Mouse (Mus musculus) MEL (cell line): ENCODE measurements at regions not wholly inside any gene's neighbourhood (a gene's known extent, or its start where the extent isn't known, plus 50 kb on each side); places are given as distances from the start of the nearest gene placed in this dataset.

Source experiments
- DNase-seq: peaks from one replicate; pipeline ENCODE4 v3.0.0; 2011; ENCODE audit warnings: low read depth, low spot score
- H3K27ac ChIP-seq: 2 replicates; pipeline ENCODE4 v1.5.1; 2012; ENCODE audit warnings: low read depth, mild to moderate bottlenecking, control low read depth, low read length, moderate library complexity; ENCODE audit not compliant: control insufficient read depth
- H3K27me3 ChIP-seq, 2 experiments: fragments of 150-350 bp in 1 of 2; sonication (generic) in 1 of 2; 2 replicates each; pipeline ENCODE4 v1.6.1; 2012; ENCODE audit warnings: low read length in 2 of 2, mild to moderate bottlenecking in 2 of 2, improper control_type of control experiment in 1 of 2, moderate library complexity in 1 of 2; ENCODE audit not compliant: insufficient read depth in 2 of 2, control insufficient read depth in 1 of 2
- H3K36me3 ChIP-seq, 2 experiments: 2 replicates each; pipeline ENCODE4 v1.6.1; 2012 to 2014; ENCODE audit warnings: low read length in 2 of 2, improper control_type of control experiment in 1 of 2, inconsistent platforms in 1 of 2, mild to moderate bottlenecking in 1 of 2; ENCODE audit not compliant: insufficient read depth in 2 of 2, control insufficient read depth in 1 of 2
- H3K4me1 ChIP-seq, 2 experiments: fragments of 150-350 bp in 1 of 2; sonication (generic) in 1 of 2; 2 replicates each; pipeline ENCODE4 v1.6.1; 2012; ENCODE audit warnings: low read length in 2 of 2, improper control_type of control experiment in 1 of 2, mild to moderate bottlenecking in 1 of 2; ENCODE audit not compliant: insufficient read depth in 2 of 2, control insufficient read depth in 1 of 2
- H3K4me3 ChIP-seq, 2 experiments: fragments of 150-350 bp in 1 of 2; sonication (generic) in 1 of 2; 2 replicates each; pipeline ENCODE4 v1.5.1; 2012; ENCODE audit warnings: low read depth in 2 of 2, low read length in 2 of 2, mild to moderate bottlenecking in 2 of 2, moderate library complexity in 2 of 2, control low read depth in 1 of 2, improper control_type of control experiment in 1 of 2; ENCODE audit not compliant: control insufficient read depth in 1 of 2, insufficient read depth in 1 of 2
- H3K79me2 ChIP-seq: 2 replicates; pipeline ENCODE4 v1.6.1; 2012; ENCODE audit warnings: mild to moderate bottlenecking, low read length, moderate library complexity; ENCODE audit not compliant: control insufficient read depth, poor library complexity, insufficient read depth
- H3K9ac ChIP-seq: 2 replicates; pipeline ENCODE4 v1.6.1; 2012; ENCODE audit warnings: low read depth, mild to moderate bottlenecking, control low read depth, low read length, moderate library complexity; ENCODE audit not compliant: control insufficient read depth, poor library complexity, severe bottlenecking
- H3K9me3 ChIP-seq: fragments of 150-350 bp; sonication (generic); replicated peaks from 2 replicates; pipeline ENCODE4 v1.6.1; 2012; ENCODE audit warnings: mild to moderate bottlenecking, low read length, improper control_type of control experiment, moderate library complexity; ENCODE audit not compliant: insufficient read depth
- BHLHE40 ChIP-seq: IDR thresholded peaks from 2 replicates; pipeline ENCODE4 v1.6.1; 2012; ENCODE audit warnings: low read depth, mild to moderate bottlenecking, inconsistent platforms, low read length, improper control_type of control experiment, borderline replicate concordance
- CHD1 ChIP-seq: IDR thresholded peaks from 2 replicates; pipeline ENCODE4 v1.6.1; 2012; ENCODE audit warnings: low read depth, mild to moderate bottlenecking, inconsistent platforms, low read length, improper control_type of control experiment
- CHD2 ChIP-seq: IDR thresholded peaks from 2 replicates; pipeline ENCODE4 v1.6.1; 2011; ENCODE audit warnings: low read length, improper control_type of control experiment
- E2F4 ChIP-seq: IDR thresholded peaks from 2 replicates; pipeline ENCODE4 v1.6.1; 2011; ENCODE audit warnings: low read depth, low read length, improper control_type of control experiment, borderline replicate concordance
- EP300 ChIP-seq, 2 experiments: IDR thresholded peaks; 2 replicates each; pipeline ENCODE4 v1.6.1; 2011; ENCODE audit warnings: improper control_type of control experiment in 2 of 2, low read length in 2 of 2, low read depth in 1 of 2, mild to moderate bottlenecking in 1 of 2
- ETS1 ChIP-seq: IDR thresholded peaks from 2 replicates; pipeline ENCODE4 v1.6.1; 2012; ENCODE audit warnings: low read depth, mild to moderate bottlenecking, inconsistent platforms, low read length, improper control_type of control experiment, moderate library complexity
- GABPA ChIP-seq: IDR thresholded peaks from 2 replicates; pipeline ENCODE4 v1.6.1; 2012; ENCODE audit warnings: low read depth, mild to moderate bottlenecking, inconsistent platforms, low read length, improper control_type of control experiment, moderate library complexity
- GATA1 ChIP-seq: IDR thresholded peaks from 2 replicates; pipeline ENCODE4 v1.6.1; 2011; ENCODE audit warnings: low read depth, low read length, improper control_type of control experiment
- JUND ChIP-seq: IDR thresholded peaks from 2 replicates; pipeline ENCODE4 v1.6.1; 2011; ENCODE audit warnings: low read depth, mild to moderate bottlenecking, improper control_type of control experiment, low read length
- KAT2A ChIP-seq: conservative IDR thresholded peaks from 2 replicates; pipeline ENCODE4 v1.6.1; 2012; ENCODE audit warnings: low read depth, low read length, improper control_type of control experiment, inconsistent platforms
- MAFK ChIP-seq: IDR thresholded peaks from 2 replicates; pipeline ENCODE4 v1.6.1; 2011; ENCODE audit warnings: low read depth, mild to moderate bottlenecking, low read length, improper control_type of control experiment, borderline replicate concordance
- MAZ ChIP-seq: IDR thresholded peaks from 2 replicates; pipeline ENCODE4 v1.6.1; 2012; ENCODE audit warnings: low read depth, mild to moderate bottlenecking, inconsistent platforms, low read length, improper control_type of control experiment
- MEF2A ChIP-seq: IDR thresholded peaks from 2 replicates; pipeline ENCODE4 v1.6.1; 2014; ENCODE audit warnings: low read depth, mild to moderate bottlenecking, inconsistent platforms, low read length, improper control_type of control experiment; ENCODE audit not compliant: poor library complexity, insufficient replicate concordance, severe bottlenecking; ENCODE audit errors: extremely low read depth
- MXI1 ChIP-seq: IDR thresholded peaks from 2 replicates; pipeline ENCODE4 v1.6.1; 2011; ENCODE audit warnings: mild to moderate bottlenecking, low read depth, low read length, improper control_type of control experiment
- MYC ChIP-seq: IDR thresholded peaks from 2 replicates; pipeline ENCODE4 v1.6.1; 2011; ENCODE audit warnings: low read depth, mild to moderate bottlenecking, low read length, improper control_type of control experiment, moderate library complexity
- NELFE ChIP-seq: IDR thresholded peaks from 2 replicates; pipeline ENCODE4 v1.6.1; 2011; ENCODE audit warnings: low read depth, low read length, improper control_type of control experiment
- NRF1 ChIP-seq: IDR thresholded peaks from 2 replicates; pipeline ENCODE4 v1.6.1; 2014; ENCODE audit warnings: low read depth, mild to moderate bottlenecking, inconsistent platforms, low read length, improper control_type of control experiment, moderate library complexity; ENCODE audit not compliant: poor library complexity, insufficient read depth, severe bottlenecking
- POLR2A ChIP-seq, 2 experiments: IDR thresholded peaks; 2 replicates each; pipeline ENCODE4 v1.6.1; 2011 to 2012; ENCODE audit warnings: low read length in 2 of 2, mild to moderate bottlenecking in 2 of 2, control low read depth in 1 of 2, improper control_type of control experiment in 1 of 2, low read depth in 1 of 2, moderate library complexity in 1 of 2; ENCODE audit not compliant: control insufficient read depth in 1 of 2, insufficient read depth in 1 of 2, poor library complexity in 1 of 2
- POLR2AphosphoS5 ChIP-seq: IDR thresholded peaks from 2 replicates; pipeline ENCODE4 v1.6.1; 2012; ENCODE audit warnings: low read depth, borderline replicate concordance, mild to moderate bottlenecking, inconsistent platforms, low read length, moderate library complexity, mixed read lengths
- RAD21 ChIP-seq: IDR thresholded peaks from 2 replicates; pipeline ENCODE4 v1.6.1; 2011; ENCODE audit warnings: mild to moderate bottlenecking, low read depth, low read length, improper control_type of control experiment
- RCOR1 ChIP-seq: IDR thresholded peaks from 2 replicates; pipeline ENCODE4 v1.6.1; 2012; ENCODE audit warnings: low read depth, mild to moderate bottlenecking, inconsistent platforms, low read length, improper control_type of control experiment
- SIN3A ChIP-seq: IDR thresholded peaks from 2 replicates; pipeline ENCODE4 v1.6.1; 2012; ENCODE audit warnings: low read length, improper control_type of control experiment, inconsistent platforms
- SMC3 ChIP-seq: IDR thresholded peaks from 2 replicates; pipeline ENCODE4 v1.6.1; 2011; ENCODE audit warnings: low read depth, low read length, improper control_type of control experiment
- TAL1 ChIP-seq: IDR thresholded peaks from 2 replicates; pipeline ENCODE4 v1.6.1; 2012; ENCODE audit warnings: mild to moderate bottlenecking, inconsistent platforms, low read length, moderate library complexity, mixed read lengths
- UBTF ChIP-seq: IDR thresholded peaks from 2 replicates; pipeline ENCODE4 v1.6.1; 2012; ENCODE audit warnings: low read depth, mild to moderate bottlenecking, inconsistent platforms, low read length, improper control_type of control experiment, moderate library complexity, borderline replicate concordance; ENCODE audit not compliant: insufficient read depth
- USF1 ChIP-seq: IDR thresholded peaks from 2 replicates; pipeline ENCODE4 v1.6.1; 2014; ENCODE audit warnings: low read depth, mild to moderate bottlenecking, inconsistent platforms, low read length, improper control_type of control experiment, moderate library complexity
- USF2 ChIP-seq, 2 experiments: IDR thresholded peaks; 2 replicates each; pipeline ENCODE4 v1.6.1; 2011 to 2012; ENCODE audit warnings: improper control_type of control experiment in 2 of 2, low read length in 2 of 2, borderline replicate concordance in 1 of 2, inconsistent platforms in 1 of 2, low read depth in 1 of 2, mild to moderate bottlenecking in 1 of 2; ENCODE audit not compliant: insufficient read depth in 1 of 2
- ZMIZ1 ChIP-seq: IDR thresholded peaks from 2 replicates; pipeline ENCODE4 v1.6.1; 2012; ENCODE audit warnings: low read depth, mild to moderate bottlenecking, inconsistent platforms, low read length, improper control_type of control experiment, moderate library complexity
- ZNF384 ChIP-seq: IDR thresholded peaks from 2 replicates; pipeline ENCODE4 v1.6.1; 2012; ENCODE audit warnings: low read depth, mild to moderate bottlenecking, inconsistent platforms, low read length, improper control_type of control experiment

DNA sequence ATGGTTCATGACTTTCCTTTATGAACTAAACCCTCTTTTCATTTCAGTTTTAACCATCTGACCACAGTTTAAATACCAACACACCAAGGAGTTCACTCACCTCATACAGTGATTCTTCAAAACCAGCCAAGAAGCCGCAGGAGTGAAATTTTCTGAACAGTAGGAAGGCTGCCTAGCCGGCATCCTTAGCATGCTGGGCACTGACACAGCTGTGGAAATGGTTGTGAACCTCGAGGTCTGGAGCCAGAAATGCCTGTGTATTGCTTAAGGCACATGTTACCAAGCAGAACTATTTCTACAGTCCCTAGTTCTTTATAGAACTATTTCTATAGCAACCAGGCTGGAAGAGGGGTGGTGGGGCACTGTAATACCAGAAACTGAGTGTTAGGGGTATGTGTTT, 102.1 kb upstream of the Meis1 start:
- Histone ChIP-seq H3K9ac (no peak overlapping the region), H3K36me3 (no peaks in the 10 kb centered on the region), H3K9me3 (no peaks in the 10 kb centered on the region), H3K79me2 (no peaks in the 10 kb centered on the region), H3K4me1 (no peaks in the 10 kb centered on the region), H3K27me3 (peaks cover 5 to 9% of the 10 kb centered on the region in 2 experiments; a peak in 2 of 4 replicates), H3K27ac (no peak overlapping the region), H3K4me3 (no peak overlapping the region)
- no peak for DNase-seq
- no peak for TF ChIP-seq POLR2AphosphoS5
- no peak for TF ChIP-seq USF2 (IDR thresholded peaks at IDR 0.05; ENCODE audit: borderline replicate concordance in 1 of 2, insufficient read depth in 1 of 2, low read depth in 1 of 2, low read length in 2 of 2)
- no peak for TF ChIP-seq JUND
- TF ChIP-seq RCOR1, result no peak
- no peak for TF ChIP-seq ZMIZ1
- TF ChIP-seq NRF1, result no peak
- TF ChIP-seq RAD21, result no peak
- TF ChIP-seq MAFK, result no peak
- TF ChIP-seq BHLHE40, result no peak
- no peak for TF ChIP-seq EP300 (IDR thresholded peaks at IDR 0.05; ENCODE audit: low read depth in 1 of 2, low read length in 2 of 2)
- TF ChIP-seq POLR2A (IDR thresholded peaks at IDR 0.05; ENCODE audit: control insufficient read depth in 1 of 2, insufficient read depth in 1 of 2, low read depth in 1 of 2, low read length in 2 of 2, poor library complexity in 1 of 2), result no peak
- no peak for TF ChIP-seq SMC3
- TF ChIP-seq CHD1, result no peak

- Histone ChIP-seq H3K9ac (no peak overlapping the region), H3K27ac (peak overlapping the region; percentile 72), H3K36me3 (peaks cover 0 to 39% of the 10 kb centered on the region in 2 experiments; a peak in 2 of 4 replicates), H3K4me3 (no peak overlapping the region; a peak in 1 of 4 replicates), H3K79me2 (no peaks in the 10 kb centered on the region), H3K9me3 (no peaks in the 10 kb centered on the region), H3K4me1 (peaks cover 14 to 21% of the 10 kb centered on the region in 2 experiments), H3K27me3 (no peaks in the 10 kb centered on the region)
- peak; percentile 86 for DNase-seq
- TF ChIP-seq E2F4 (peak; percentile 78; the same call in 1 of the 2 replicates), CHD1 (peak; percentile 55; the same call in 1 of the 2 replicates), NELFE (no peak), EP300 (IDR thresholded peaks at IDR 0.05; ENCODE audit: low read depth in 1 of 2, low read length in 2 of 2) (peak; percentile 93), GATA1 (peak; percentile 90), GABPA (no peak), JUND (peak; percentile 96), SMC3 (no peak), MEF2A (no peak), ETS1 (peak; percentile 86), MAZ (peak; percentile 63), USF2 (IDR thresholded peaks at IDR 0.05; ENCODE audit: borderline replicate concordance in 1 of 2, insufficient read depth in 1 of 2, low read depth in 1 of 2, low read length in 2 of 2) (no peak), MXI1 (no peak), USF1 (no peak), CHD2 (no peak), TAL1 (no peak), MYC (peak; percentile 77; the same call in 1 of the 2 replicates), SIN3A (peak; percentile 88), BHLHE40 (no peak), KAT2A (no peak), ZNF384 (peak; percentile 87), UBTF (no peak)
Measured at GRCm38 (mm10) chr11:19135375-19136050, 116.7 kb upstream of the Meis1 start.
